Mouse (Mus musculus): ENCODE data around the gene Eif2b2. TPM values are rescaled to one million over a fixed set of nuclear protein-coding genes. Genes with fewer than 3 reads are reported as not detected.

The Eif2b2 gene
- polyA plus RNA-seq, 1 experiment = 58.0 TPM

DNA sequence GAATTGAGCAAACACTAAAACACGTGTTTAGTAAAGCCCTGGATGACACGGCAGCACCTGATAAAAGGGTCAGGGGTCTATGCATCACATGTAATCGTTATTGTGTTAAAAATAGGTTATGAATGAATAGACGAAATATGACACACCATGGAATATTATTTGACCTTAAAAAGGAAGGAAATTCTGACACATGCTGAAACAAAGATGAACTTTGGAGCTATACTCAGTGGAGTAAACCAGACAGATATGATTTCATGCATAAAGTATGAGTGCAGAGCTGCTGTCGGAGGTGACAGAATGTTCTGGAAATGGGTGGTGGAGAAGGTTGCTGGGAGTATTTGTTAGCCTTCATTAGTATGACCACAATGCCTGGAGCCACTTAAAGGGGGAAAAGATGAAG lies 15.6 kb upstream of the Eif2b2 start:
- H3K36me3 ChIP-seq (ENCODE audit: control insufficient read depth, insufficient read depth, low read length, poor library complexity, severe bottlenecking) = no peaks in the 10 kb centered on the region
- TF ChIP-seq POLR2A (IDR thresholded peaks at IDR 0.05; ENCODE audit: insufficient read depth, low read length) (no peak), CTCF (IDR thresholded peaks at IDR 0.05; ENCODE audit: low read depth, low read length) (no peak), EP300 (IDR thresholded peaks at IDR 0.05; ENCODE audit: insufficient read depth, low read depth, low read length) (no peak)
- no peak overlapping the region for H3K4me3 ChIP-seq (ENCODE audit: low read depth, low read length)
- peaks cover 2% of the 10 kb centered on the region for H3K4me1 ChIP-seq (ENCODE audit: control insufficient read depth, insufficient read depth, low read length)
- H3K9me3 ChIP-seq (replicated peaks; ENCODE audit: control insufficient read depth, insufficient read depth, low read length, poor library complexity, severe bottlenecking) = no peaks in the 10 kb centered on the region
- H3K9ac ChIP-seq (ENCODE audit: low read depth, poor library complexity, severe bottlenecking) = no peak overlapping the region
- H3K27ac ChIP-seq (ENCODE audit: insufficient read depth, low read length) = no peak overlapping the region
- H3K27me3 ChIP-seq (ENCODE audit: control insufficient read depth, insufficient read depth, low read length, poor library complexity, severe bottlenecking) = no peaks in the 10 kb centered on the region

DNA sequence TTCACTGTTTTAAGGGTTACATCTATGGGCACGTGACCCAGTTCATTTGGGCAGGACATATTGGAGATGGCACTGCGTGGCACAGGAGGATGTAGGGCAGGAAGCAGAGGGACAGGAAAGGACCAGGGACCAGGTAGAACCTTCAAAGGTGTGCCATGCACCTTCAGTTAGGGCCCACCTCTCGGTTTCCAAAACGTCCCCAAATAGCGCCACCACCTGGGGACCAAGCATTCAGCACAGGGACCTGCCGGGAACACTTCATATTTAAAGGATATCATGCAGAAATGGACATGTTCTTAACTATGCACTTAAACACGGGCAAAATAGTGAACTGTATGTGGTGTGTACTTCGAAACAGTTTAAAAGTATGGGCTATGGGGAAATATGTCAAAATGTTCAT lies 15.2 kb upstream of the Eif2b2 start:
- no peaks in the 10 kb centered on the region for H3K27me3 ChIP-seq (ENCODE audit: control insufficient read depth, insufficient read depth, low read length, poor library complexity, severe bottlenecking)
- H3K4me1 ChIP-seq (ENCODE audit: control insufficient read depth, insufficient read depth, low read length) = peaks cover 2% of the 10 kb centered on the region
- H3K9ac ChIP-seq (ENCODE audit: low read depth, poor library complexity, severe bottlenecking) = no peak overlapping the region
- TF ChIP-seq EP300 (IDR thresholded peaks at IDR 0.05; ENCODE audit: insufficient read depth, low read depth, low read length) = no peak
- TF ChIP-seq POLR2A (IDR thresholded peaks at IDR 0.05; ENCODE audit: insufficient read depth, low read length) = no peak
- peak; percentile 49 for TF ChIP-seq CTCF (IDR thresholded peaks at IDR 0.05; ENCODE audit: low read depth, low read length)
- no peaks in the 10 kb centered on the region for H3K9me3 ChIP-seq (replicated peaks; ENCODE audit: control insufficient read depth, insufficient read depth, low read length, poor library complexity, severe bottlenecking)
- H3K36me3 ChIP-seq (ENCODE audit: control insufficient read depth, insufficient read depth, low read length, poor library complexity, severe bottlenecking) = no peaks in the 10 kb centered on the region
- no peak overlapping the region for H3K27ac ChIP-seq (ENCODE audit: insufficient read depth, low read length)
- H3K4me3 ChIP-seq (ENCODE audit: low read depth, low read length) = no peak overlapping the region

DNA sequence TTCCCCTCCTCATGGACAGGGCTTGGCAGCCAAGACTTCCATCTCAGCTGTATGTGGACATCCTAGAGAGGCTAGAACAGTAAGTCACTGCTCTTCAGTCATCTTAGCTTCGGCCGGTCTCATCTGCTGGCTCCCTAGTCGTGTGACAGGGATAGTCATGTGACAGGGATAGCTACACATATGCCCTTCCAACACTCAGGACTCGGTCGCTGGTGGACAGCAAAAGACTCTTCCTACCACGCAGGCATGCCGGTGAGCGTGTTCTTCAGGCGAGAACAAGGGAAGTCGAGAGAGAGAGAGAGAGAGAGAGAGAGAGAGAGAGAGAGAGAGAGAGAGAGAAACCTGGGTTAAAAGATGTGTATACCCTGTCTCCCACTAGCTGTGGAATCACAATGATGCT lies 13.9 kb upstream of the Eif2b2 start:
- H3K27me3 ChIP-seq (ENCODE audit: control insufficient read depth, insufficient read depth, low read length, poor library complexity, severe bottlenecking) = no peaks in the 10 kb centered on the region
- H3K36me3 ChIP-seq (ENCODE audit: control insufficient read depth, insufficient read depth, low read length, poor library complexity, severe bottlenecking) = no peaks in the 10 kb centered on the region
- peaks cover under 1% of the 10 kb centered on the region for H3K4me1 ChIP-seq (ENCODE audit: control insufficient read depth, insufficient read depth, low read length)
- H3K9ac ChIP-seq (ENCODE audit: low read depth, poor library complexity, severe bottlenecking) = no peak overlapping the region
- no peak overlapping the region for H3K27ac ChIP-seq (ENCODE audit: insufficient read depth, low read length)
- no peaks in the 10 kb centered on the region for H3K9me3 ChIP-seq (replicated peaks; ENCODE audit: control insufficient read depth, insufficient read depth, low read length, poor library complexity, severe bottlenecking)
- TF ChIP-seq POLR2A (IDR thresholded peaks at IDR 0.05; ENCODE audit: insufficient read depth, low read length) = no peak
- TF ChIP-seq EP300 (IDR thresholded peaks at IDR 0.05; ENCODE audit: insufficient read depth, low read depth, low read length) = no peak
- no peak overlapping the region for H3K4me3 ChIP-seq (ENCODE audit: low read depth, low read length)

DNA sequence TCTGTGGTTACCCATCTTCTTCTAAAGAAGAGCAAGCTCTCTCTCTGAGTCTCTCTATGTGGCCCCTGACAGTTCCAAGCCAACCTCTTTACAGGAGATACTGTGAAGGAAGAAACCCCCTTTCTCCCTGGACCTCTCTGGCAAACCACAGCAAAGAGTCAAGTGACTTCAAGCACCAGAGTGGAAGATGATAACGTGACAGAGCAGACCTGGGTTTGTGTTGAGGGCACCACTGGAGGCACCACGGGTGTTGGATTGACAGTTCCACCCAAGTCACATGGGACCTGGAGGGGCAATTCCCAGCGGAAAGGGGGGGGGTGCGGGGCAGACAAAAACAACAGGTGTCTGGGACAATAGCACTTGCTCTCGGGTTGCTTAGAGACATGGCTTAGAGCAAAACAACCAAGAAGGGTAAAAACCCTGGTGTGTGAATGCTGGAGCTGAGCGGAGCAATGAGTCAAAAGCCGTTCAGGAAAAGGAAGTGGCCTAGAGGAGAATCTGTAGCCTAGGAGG lies 10.5 kb upstream of the Eif2b2 start:
- Histone ChIP-seq H3K27ac (ENCODE audit: insufficient read depth, low read length) (no peak overlapping the region), H3K36me3 (ENCODE audit: control insufficient read depth, insufficient read depth, low read length, poor library complexity, severe bottlenecking) (no peaks in the 10 kb centered on the region)

DNA sequence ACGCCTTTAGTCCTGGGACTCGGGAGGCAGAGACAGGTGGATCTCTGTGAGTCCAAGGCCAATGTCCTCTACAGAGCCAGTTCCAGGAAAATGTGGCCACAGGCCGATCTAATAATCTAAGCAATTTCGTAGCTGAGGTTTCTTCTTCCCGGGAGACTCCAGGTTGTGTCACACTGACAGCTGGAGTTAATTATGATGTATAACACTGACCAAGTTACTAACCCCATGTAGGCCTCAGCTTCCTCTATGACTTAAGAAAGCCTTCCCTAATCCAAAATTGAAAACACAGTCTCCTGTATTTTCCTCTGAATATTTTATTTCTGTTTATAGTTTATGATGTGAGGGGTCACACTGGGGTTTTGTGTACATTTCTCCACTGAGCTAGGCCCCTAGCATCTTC lies 4.2 kb upstream of the Eif2b2 start:
- Histone ChIP-seq H3K36me3 (ENCODE audit: control insufficient read depth, insufficient read depth, low read length, poor library complexity, severe bottlenecking) (no peaks in the 10 kb centered on the region), H3K4me1 (ENCODE audit: control insufficient read depth, insufficient read depth, low read length) (no peaks in the 10 kb centered on the region), H3K27ac (ENCODE audit: insufficient read depth, low read length) (no peak overlapping the region), H3K9me3 (replicated peaks; ENCODE audit: control insufficient read depth, insufficient read depth, low read length, poor library complexity, severe bottlenecking) (no peaks in the 10 kb centered on the region), H3K9ac (ENCODE audit: low read depth, poor library complexity, severe bottlenecking) (no peak overlapping the region), H3K27me3 (ENCODE audit: control insufficient read depth, insufficient read depth, low read length, poor library complexity, severe bottlenecking) (no peaks in the 10 kb centered on the region), H3K4me3 (ENCODE audit: low read depth, low read length) (no peak overlapping the region)
- TF ChIP-seq CTCF (IDR thresholded peaks at IDR 0.05; ENCODE audit: low read depth, low read length) (no peak), EP300 (IDR thresholded peaks at IDR 0.05; ENCODE audit: insufficient read depth, low read depth, low read length) (no peak), POLR2A (IDR thresholded peaks at IDR 0.05; ENCODE audit: insufficient read depth, low read length) (no peak)

More for the DNA sequence above, 10.5 kb upstream of the Eif2b2 start:
- Histone ChIP-seq H3K27me3 (ENCODE audit: control insufficient read depth, insufficient read depth, low read length, poor library complexity, severe bottlenecking) (no peaks in the 10 kb centered on the region), H3K9ac (ENCODE audit: low read depth, poor library complexity, severe bottlenecking) (no peak overlapping the region), H3K9me3 (replicated peaks; ENCODE audit: control insufficient read depth, insufficient read depth, low read length, poor library complexity, severe bottlenecking) (no peaks in the 10 kb centered on the region), H3K4me1 (ENCODE audit: control insufficient read depth, insufficient read depth, low read length) (no peaks in the 10 kb centered on the region), H3K4me3 (ENCODE audit: low read depth, low read length) (no peak overlapping the region)
- TF ChIP-seq EP300 (IDR thresholded peaks at IDR 0.05; ENCODE audit: insufficient read depth, low read depth, low read length) (no peak), POLR2A (IDR thresholded peaks at IDR 0.05; ENCODE audit: insufficient read depth, low read length) (no peak), CTCF (IDR thresholded peaks at IDR 0.05; ENCODE audit: low read depth, low read length) (no peak)

DNA sequence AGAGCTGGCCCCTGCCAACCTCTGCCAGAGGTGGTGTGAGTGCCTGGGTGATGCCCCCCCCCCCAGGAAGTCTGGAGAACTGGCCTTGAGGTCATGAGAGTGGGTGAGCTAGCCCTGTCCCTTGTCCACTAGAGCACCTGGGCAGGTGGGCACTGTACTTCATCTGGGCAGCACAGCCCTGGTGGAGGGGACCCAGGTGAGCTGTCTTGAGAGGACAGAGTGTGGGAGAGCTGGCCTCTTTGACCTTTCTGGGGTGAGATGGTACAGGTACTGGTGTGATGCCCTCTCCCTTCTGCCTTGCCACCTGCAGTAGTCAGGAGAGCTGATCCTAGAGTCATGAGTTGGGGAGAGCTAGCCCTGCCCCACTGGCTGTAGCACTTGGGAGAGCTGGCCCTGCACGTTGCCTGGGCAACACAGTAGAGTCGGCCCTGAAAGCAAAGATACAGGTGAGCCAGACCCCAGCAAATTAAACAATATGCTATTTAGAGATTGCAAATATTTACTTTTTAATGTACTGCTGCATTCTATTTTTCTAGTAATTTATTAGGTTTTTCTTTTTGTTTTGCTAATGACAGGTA lies 1.5 kb upstream of the Eif2b2 start:
- Histone ChIP-seq H3K9me3 (replicated peaks; ENCODE audit: control insufficient read depth, insufficient read depth, low read length, poor library complexity, severe bottlenecking) (no peaks in the 10 kb centered on the region), H3K9ac (ENCODE audit: low read depth, poor library complexity, severe bottlenecking) (no peak overlapping the region), H3K4me3 (ENCODE audit: low read depth, low read length) (no peak overlapping the region), H3K36me3 (ENCODE audit: control insufficient read depth, insufficient read depth, low read length, poor library complexity, severe bottlenecking) (peaks cover 4% of the 10 kb centered on the region), H3K4me1 (ENCODE audit: control insufficient read depth, insufficient read depth, low read length) (no peaks in the 10 kb centered on the region), H3K27ac (ENCODE audit: insufficient read depth, low read length) (no peak overlapping the region), H3K27me3 (ENCODE audit: control insufficient read depth, insufficient read depth, low read length, poor library complexity, severe bottlenecking) (no peaks in the 10 kb centered on the region)
- TF ChIP-seq CTCF (IDR thresholded peaks at IDR 0.05; ENCODE audit: low read depth, low read length) = no peak
- no peak for TF ChIP-seq EP300 (IDR thresholded peaks at IDR 0.05; ENCODE audit: insufficient read depth, low read depth, low read length)
- no peak for TF ChIP-seq POLR2A (IDR thresholded peaks at IDR 0.05; ENCODE audit: insufficient read depth, low read length)

Measured in ES-Bruce4 (cell line).